Mouse (Mus musculus) heart, postnatal 0 days (tissue): ENCODE measurements at regions not wholly inside any gene's neighbourhood (a gene's known extent, or its start where the extent isn't known, plus 50 kb on each side); places are given as distances from the start of the nearest gene placed in this dataset.

Source experiments
- CTCF ChIP-seq: IDR thresholded peaks from 2 replicates; pipeline ENCODE4 v1.5.1; 2016; ENCODE audit warnings: antibody characterized with exemption, control low read depth, low read depth
- EP300 ChIP-seq: IDR thresholded peaks from 2 replicates; pipeline ENCODE4 v1.6.1; 2016; ENCODE audit warnings: antibody characterized with exemption, low read depth

DNA sequence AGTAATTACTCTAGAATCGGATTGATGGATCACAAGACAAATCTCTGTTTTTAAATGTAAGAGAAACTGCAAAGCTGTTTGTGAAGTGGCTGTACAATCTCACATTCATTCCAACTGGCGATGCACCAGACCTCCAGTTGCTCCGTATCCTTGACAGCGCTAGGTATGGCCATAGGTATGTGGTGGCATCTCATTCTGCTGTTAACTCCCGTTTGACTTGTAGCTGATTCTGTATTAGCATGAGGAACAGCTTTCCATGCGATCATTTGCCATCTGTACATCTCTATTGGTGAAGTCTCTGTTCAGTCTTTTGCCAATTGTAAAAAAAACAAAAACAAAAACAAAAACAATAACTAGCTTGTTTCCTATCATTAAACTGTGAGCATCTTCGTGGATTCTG lies 182.0 kb downstream of the Enc1 start:
- TF ChIP-seq CTCF (no peak), EP300 (no peak)
